ENCODE assay signal across 19 mouse cellular contexts in the genomic region with DNA sequence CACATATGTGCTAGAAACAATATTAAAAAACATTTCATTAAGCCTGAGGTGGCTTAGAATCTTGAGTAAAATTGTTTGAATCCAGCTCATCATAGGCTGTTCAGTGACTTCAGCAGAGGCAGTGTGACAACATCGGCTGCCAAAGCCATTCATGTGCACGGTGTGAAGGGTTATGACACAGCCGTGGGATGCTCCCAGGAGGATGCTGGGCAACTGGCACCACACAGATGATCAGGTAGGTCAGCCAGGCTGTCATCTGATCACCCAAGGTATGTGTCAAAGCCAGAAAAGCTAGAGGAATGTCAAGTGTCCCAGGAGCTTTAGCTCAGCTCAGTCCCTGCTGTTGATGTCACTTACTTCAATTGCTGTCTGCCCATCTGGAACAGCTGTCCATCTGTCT. TPM values are rescaled to one million over a fixed set of nuclear protein-coding genes. Genes with fewer than 3 reads are reported as not detected.
A peak's percentile ranks its signal among the peaks of the same experiment; 100 is the strongest.
DNase-seq lines count a peak whose midpoint lies in the region; ATAC-seq and TF ChIP-seq lines count a peak whose summit lies in the region.
"Had no signal": no experiment of that assay in that cellular context is flagged by ENCODE, and none has a peak within 500 bp of the region (broad histone marks: within the 10 kb centered on the region; RNA-seq: fewer than 3 reads in every experiment).

No protein-coding gene starts in this region.

- no peak for TF ChIP-seq CTCF in hindbrain, postnatal 0 days (IDR thresholded peaks at IDR 0.05; ENCODE audit: low read depth)

- H3K4me2 ChIP-seq in hindbrain, postnatal 0 days (ENCODE audit: low read depth, low read length): no peak overlapping the region
- H3K4me2 ChIP-seq: forebrain, embryonic 13.5 days; heart, embryonic 13.5 days; hindbrain, embryonic 12.5 days had no signal

- no peak overlapping the region for H3K27ac ChIP-seq in hindbrain, postnatal 0 days
- H3K27ac ChIP-seq in hindbrain, embryonic 10.5 days: no peak overlapping the region
- H3K27ac ChIP-seq: embryonic facial prominence, embryonic 10.5 days; forebrain, embryonic 13.5 days; heart, embryonic 13.5 days; hindbrain, embryonic 12.5 days had no signal

- H3K9me3 ChIP-seq in hindbrain, postnatal 0 days (ENCODE audit: low read length): no peaks in the 10 kb centered on the region
- no peaks in the 10 kb centered on the region for H3K9me3 ChIP-seq in hindbrain, embryonic 10.5 days
- H3K9me3 ChIP-seq: embryonic facial prominence, embryonic 10.5 days; forebrain, embryonic 13.5 days; heart, embryonic 13.5 days; hindbrain, embryonic 12.5 days had no signal

- no peaks in the 10 kb centered on the region for H3K36me3 ChIP-seq in hindbrain, postnatal 0 days (ENCODE audit: insufficient read depth, low read length)
- H3K36me3 ChIP-seq in hindbrain, embryonic 10.5 days: no peaks in the 10 kb centered on the region
- H3K36me3 ChIP-seq: embryonic facial prominence, embryonic 10.5 days; G1E; heart, embryonic 13.5 days; hindbrain, embryonic 12.5 days had no signal

- DNase-seq in adrenal gland, postnatal 14 days: peak; percentile 3
- DNase-seq in adrenal gland, postnatal 10 days: no peak
- DNase-seq in cerebellum, postnatal 14 days: peak; percentile 43 to 52
- no peak for DNase-seq in cerebellum, adult 8-10 months
- DNase-seq in hindbrain, postnatal 0 days (ENCODE audit: low spot score): peak; percentile 27
- no peak for DNase-seq in hindbrain, embryonic 10.5 days (ENCODE audit: low spot score)
- peak; percentile 26 for DNase-seq in retina, embryonic 14.5 days (ENCODE audit: low spot score)
- DNase-seq: adrenal gland, adult 8-10 months; B cell, adult 2 months; forebrain, postnatal 0 days; gastrocnemius, postnatal 14 days; heart, postnatal 36 days had no signal

- no peak overlapping the region for H3K4me3 ChIP-seq in hindbrain, postnatal 0 days (ENCODE audit: low read length)
- H3K4me3 ChIP-seq in hindbrain, embryonic 10.5 days: no peak overlapping the region
- H3K4me3 ChIP-seq: embryonic facial prominence, embryonic 10.5 days; forebrain, embryonic 13.5 days; heart, embryonic 13.5 days; hindbrain, embryonic 12.5 days had no signal

- H3K27me3 ChIP-seq in hindbrain, postnatal 0 days (ENCODE audit: insufficient read depth, low read length): no peaks in the 10 kb centered on the region
- no peaks in the 10 kb centered on the region for H3K27me3 ChIP-seq in hindbrain, embryonic 10.5 days (ENCODE audit: insufficient read depth, poor library complexity, severe bottlenecking)
- H3K27me3 ChIP-seq: forebrain, embryonic 13.5 days; heart, embryonic 13.5 days; hindbrain, embryonic 12.5 days had no signal

- ATAC-seq in hindbrain, postnatal 0 days: no peak
- ATAC-seq: CD4-positive, CD25-positive, alpha-beta regulatory T cell, adult 4 months; forebrain, embryonic 13.5 days; forebrain, postnatal 0 days; intestine, embryonic 16.5 days had no signal

- no peak overlapping the region for H3K9ac ChIP-seq in hindbrain, postnatal 0 days (replicated peaks; ENCODE audit: low read length)
- H3K9ac ChIP-seq: forebrain, embryonic 13.5 days; forebrain, postnatal 0 days; heart, embryonic 13.5 days; hindbrain, embryonic 12.5 days had no signal

- 44% methylated on average over 3 of the region's 3 CpGs for WGBS in hindbrain, postnatal 0 days
- WGBS in hindbrain, embryonic 10.5 days: 69% methylated on average over 3 of the region's 3 CpGs

- no peaks in the 10 kb centered on the region for H3K4me1 ChIP-seq in hindbrain, postnatal 0 days (ENCODE audit: insufficient read depth, low read length)
- no peaks in the 10 kb centered on the region for H3K4me1 ChIP-seq in hindbrain, embryonic 10.5 days (replicated peaks)
- H3K4me1 ChIP-seq: embryonic facial prominence, embryonic 10.5 days; forebrain, embryonic 13.5 days; heart, embryonic 13.5 days; hindbrain, embryonic 12.5 days had no signal

RNA-seq across cellular contexts. Expression of a gene that starts 49.5 kb away (rescaled TPM):
- total RNA-seq in adrenal gland, postnatal 14 days (2021): 3.6 and 5.7 TPM in 2 replicates
- 1 to 10 TPM; 4.4 to 7.2 TPM for total RNA-seq in adrenal gland, postnatal 10 days (2021)
- 284 TPM in 2 replicates for total RNA-seq in hindbrain, postnatal 0 days (2014; rRNA removed)
- polyA plus RNA-seq in hindbrain, postnatal 0 days (2015; fragmentation: Nextera tagmentation; extraction: Ambion mirVana): 159 and 166 TPM in 2 replicates
- 3.7 and 4.4 TPM in 2 replicates for polyA plus RNA-seq in hindbrain, embryonic 10.5 days (2016; fragmentation: Nextera tagmentation; extraction: Ambion mirVana)
- total RNA-seq: heart, postnatal 36 days had no signal
- polyA plus RNA-seq: CD4-positive, CD25-positive, alpha-beta regulatory T cell, adult 4 months; G1E had no signal

Comparison
In these comparisons a context has a peak if more than half of its experiments do, and no peak if none do; other contexts are left out.
1. DNase-seq: peak in adrenal gland, postnatal 14 days (single experiment), cerebellum, postnatal 14 days (2 of 2), hindbrain, postnatal 0 days (single experiment) and retina, embryonic 14.5 days (single experiment); none in adrenal gland, postnatal 10 days (single experiment), cerebellum, adult 8-10 months (single experiment) and hindbrain, embryonic 10.5 days (single experiment).
2. RNA of a gene that starts 49.5 kb away (total RNA-seq): 284 TPM in hindbrain, postnatal 0 days; 4.4 to 7.2 TPM in adrenal gland, postnatal 10 days and 3.6 to 5.7 TPM in adrenal gland, postnatal 14 days; every median in the first group is over 10 times any median in the second.